Mouse (Mus musculus) midbrain, embryonic 12.5 days (tissue): ENCODE measurements around the gene Shbg. TPM values are rescaled to one million over a fixed set of nuclear protein-coding genes. Genes with fewer than 3 reads are reported as not detected.
A peak's percentile ranks its signal among the peaks of the same experiment; 100 is the strongest.

Experiments used
- ATAC-seq: fragments of 200-750 bp; cut with Nextera tagmentation; 2 replicates; pipeline ENCODE4 v1.8.0; 2017; ENCODE audit warnings: low read depth, moderate TSS enrichment, moderate library complexity; ENCODE audit not compliant: low FRiP score
- H3K27ac ChIP-seq: fragments of 300-500 bp; sonication (generic); replicated peaks from 2 replicates; pipeline ENCODE4 v1.5.1; 2016; ENCODE audit warnings: mild to moderate bottlenecking
- H3K27me3 ChIP-seq: fragments of 300-500 bp; sonication (generic); 2 replicates; pipeline ENCODE4 v1.6.1; 2016; ENCODE audit warnings: mild to moderate bottlenecking
- H3K36me3 ChIP-seq: fragments of 300-500 bp; sonication (generic); 2 replicates; pipeline ENCODE4 v1.6.1; 2016
- H3K4me1 ChIP-seq: fragments of 300-500 bp; sonication (generic); 2 replicates; pipeline ENCODE4 v1.6.1; 2016
- H3K4me2 ChIP-seq: fragments of 300-500 bp; sonication (generic); replicated peaks from 2 replicates; pipeline ENCODE4 v1.6.1; 2016; ENCODE audit warnings: mild to moderate bottlenecking, moderate library complexity
- H3K4me3 ChIP-seq: fragments of 300-500 bp; sonication (generic); 2 replicates; pipeline ENCODE4 v1.5.1; 2016; ENCODE audit warnings: mild to moderate bottlenecking
- H3K9ac ChIP-seq: fragments of 300-500 bp; sonication (generic); replicated peaks from 2 replicates; pipeline ENCODE4 v1.6.1; 2016; ENCODE audit warnings: mild to moderate bottlenecking, moderate library complexity
- H3K9me3 ChIP-seq: fragments of 300-500 bp; sonication (generic); 2 replicates; pipeline ENCODE4 v1.6.1; 2016; ENCODE audit warnings: mild to moderate bottlenecking
- WGBS: fragments of 180-500 bp; shearing (Covaris S2); methylation state at CpG from one replicate; pipeline ENCODE4 v1.1.7; 2016; 5-methylcytosine and 5-hydroxymethylcytosine counted together
- polyA plus RNA-seq: library from polyadenylated mRNA; unstranded; fragments of >200 nt; fragmentation: Nextera tagmentation; extraction: Ambion mirVana; gene quantifications from 2 replicates; pipeline ENCODE4 v1.2.1, GENCODE M21; 2016

The Shbg gene
- polyA plus RNA-seq, 1 experiment from 2014 or later, result not detected

GRCm38 (mm10) chr11:69606491-69606795 lies 11.3 kb downstream of the Shbg start:
- Histone ChIP-seq H3K27me3 (peaks cover 14% of the 10 kb centered on the region), H3K9ac (no peak overlapping the region), H3K27ac (no peak overlapping the region), H3K9me3 (no peaks in the 10 kb centered on the region), H3K36me3 (no peaks in the 10 kb centered on the region), H3K4me3 (peak overlapping the region; percentile 66), H3K4me2 (peak overlapping the region; percentile 100), H3K4me1 (peaks cover 13% of the 10 kb centered on the region)
- ATAC-seq, result 0 out of 2 replicates have a peak, but pooled peaks have one; percentile 21
- 74% methylated on average over 2 of the region's 2 CpGs for WGBS

- Histone ChIP-seq H3K4me3 (peak within 1 kb of the TSS; percentile 66), H3K4me1 (peaks cover 14% of the 10 kb centered on the region), H3K9ac (peak within 1 kb of the TSS; percentile 73), H3K27ac (peak within 1 kb of the TSS; percentile 49), H3K9me3 (no peaks in the 10 kb centered on the region), H3K36me3 (no peaks in the 10 kb centered on the region), H3K4me2 (peak within 1 kb of the TSS; percentile 100), H3K27me3 (peaks cover 14% of the 10 kb centered on the region)
- 3% methylated on average over 30 of the region's 32 CpGs for WGBS
- peak; percentile 83 for ATAC-seq
Measured at GRCm38 (mm10) chr11:69605726-69606490, 11.8 kb downstream of the Shbg start, which contains the start of gene Atp1b2. Atp1b2 (minus strand) TSS chr11:69605942.

- Histone ChIP-seq H3K4me1 (peaks cover 23% of the 10 kb centered on the region), H3K4me2 (peak overlapping the region; percentile 100), H3K27ac (peak overlapping the region; percentile 49), H3K27me3 (peaks cover 14% of the 10 kb centered on the region), H3K9me3 (no peaks in the 10 kb centered on the region), H3K4me3 (peak overlapping the region; percentile 66), H3K9ac (peak overlapping the region; percentile 73), H3K36me3 (no peaks in the 10 kb centered on the region)
- WGBS, result under 1% methylated on average over 70 of the region's 73 CpGs
- ATAC-seq, result peak; percentile 34; the same call in 1 of the 2 replicates
Measured at GRCm38 (mm10) chr11:69604795-69605664, 12.7 kb downstream of the Shbg start.

GRCm38 (mm10) chr11:69604347-69604746 lies 13.4 kb downstream of the Shbg start:
- Histone ChIP-seq H3K4me1 (peaks cover 29% of the 10 kb centered on the region), H3K9me3 (no peaks in the 10 kb centered on the region), H3K9ac (peak overlapping the region; percentile 73), H3K27ac (no peak overlapping the region; the same call in 1 of the 2 replicates), H3K4me3 (peak overlapping the region; percentile 66), H3K4me2 (peak overlapping the region; percentile 100), H3K27me3 (peaks cover 14% of the 10 kb centered on the region), H3K36me3 (no peaks in the 10 kb centered on the region)
- no peak for ATAC-seq
- WGBS, result 63% methylated on average over 3 of the region's 3 CpGs

GRCm38 (mm10) chr11:69603516-69603915 lies 14.2 kb downstream of the Shbg start:
- peaks cover 30% of the 10 kb centered on the region for H3K4me1 ChIP-seq
- H3K36me3 ChIP-seq, result no peaks in the 10 kb centered on the region
- no peak for ATAC-seq
- WGBS, result 86% methylated on average over 8 of the region's 8 CpGs
- peaks cover 10% of the 10 kb centered on the region for H3K27me3 ChIP-seq
- H3K27ac ChIP-seq, result no peak overlapping the region
- no peak overlapping the region for H3K4me3 ChIP-seq
- H3K9me3 ChIP-seq, result no peaks in the 10 kb centered on the region
- peak overlapping the region; percentile 100; the same call in 1 of the 2 replicates for H3K4me2 ChIP-seq
- no peak overlapping the region for H3K9ac ChIP-seq

GRCm38 (mm10) chr11:69601768-69602167 lies 15.9 kb downstream of the Shbg start:
- WGBS, result 86% methylated on average over 3 of the region's 3 CpGs
- Histone ChIP-seq H3K4me1 (peaks cover 30% of the 10 kb centered on the region), H3K36me3 (no peaks in the 10 kb centered on the region)

GRCm38 (mm10) chr11:69600098-69600497 lies 17.6 kb downstream of the Shbg start:
- H3K27ac ChIP-seq, result peak overlapping the region; percentile 36
- peak overlapping the region; percentile 29 for H3K4me2 ChIP-seq
- H3K27me3 ChIP-seq, result peaks cover 10% of the 10 kb centered on the region
- ATAC-seq, result no peak
- H3K4me1 ChIP-seq, result peaks cover 26% of the 10 kb centered on the region
- no peak overlapping the region for H3K4me3 ChIP-seq
- H3K36me3 ChIP-seq, result no peaks in the 10 kb centered on the region
- 2% methylated on average over 6 of the region's 6 CpGs for WGBS
- no peak overlapping the region for H3K9ac ChIP-seq
- H3K9me3 ChIP-seq, result no peaks in the 10 kb centered on the region

More at GRCm38 (mm10) chr11:69601768-69602167, 15.9 kb downstream of the Shbg start:
- ATAC-seq, result no peak
- Histone ChIP-seq H3K27ac (no peak overlapping the region), H3K4me2 (no peak overlapping the region), H3K27me3 (peaks cover 10% of the 10 kb centered on the region), H3K9me3 (no peaks in the 10 kb centered on the region), H3K4me3 (no peak overlapping the region), H3K9ac (no peak overlapping the region)

GRCm38 (mm10) chr11:69599436-69599835 lies 18.3 kb downstream of the Shbg start:
- no peak for ATAC-seq
- Histone ChIP-seq H3K4me3 (no peak overlapping the region), H3K4me2 (no peak overlapping the region), H3K27me3 (peaks cover 10% of the 10 kb centered on the region), H3K9ac (no peak overlapping the region), H3K27ac (no peak overlapping the region), H3K9me3 (no peaks in the 10 kb centered on the region), H3K36me3 (no peaks in the 10 kb centered on the region), H3K4me1 (peaks cover 20% of the 10 kb centered on the region)
- 5% methylated on average over 9 of the region's 9 CpGs for WGBS

GRCm38 (mm10) chr11:69594853-69595252 lies 22.9 kb downstream of the Shbg start:
- H3K27ac ChIP-seq, result no peak overlapping the region
- H3K9me3 ChIP-seq, result no peaks in the 10 kb centered on the region
- no peak for ATAC-seq
- WGBS, result 98% methylated on average over 6 of the region's 6 CpGs
- no peak overlapping the region for H3K9ac ChIP-seq
- no peaks in the 10 kb centered on the region for H3K27me3 ChIP-seq
- H3K36me3 ChIP-seq, result peaks cover 29% of the 10 kb centered on the region
- peaks cover 6% of the 10 kb centered on the region for H3K4me1 ChIP-seq
- H3K4me2 ChIP-seq, result no peak overlapping the region
- no peak overlapping the region for H3K4me3 ChIP-seq

GRCm38 (mm10) chr11:69592799-69593198 lies 24.9 kb downstream of the Shbg start:
- 88% methylated on average over 4 of the region's 4 CpGs for WGBS
- no peaks in the 10 kb centered on the region for H3K9me3 ChIP-seq
- H3K27me3 ChIP-seq, result no peaks in the 10 kb centered on the region
- H3K27ac ChIP-seq, result no peak overlapping the region
- ATAC-seq, result no peak
- H3K4me1 ChIP-seq, result no peaks in the 10 kb centered on the region
- H3K4me3 ChIP-seq, result no peak overlapping the region
- H3K36me3 ChIP-seq, result peaks cover 49% of the 10 kb centered on the region
- no peak overlapping the region for H3K9ac ChIP-seq
- no peak overlapping the region for H3K4me2 ChIP-seq

- ATAC-seq, result no peak
- no peak overlapping the region for H3K4me2 ChIP-seq
- H3K9ac ChIP-seq, result no peak overlapping the region
- H3K36me3 ChIP-seq, result peaks cover 56% of the 10 kb centered on the region
- no peaks in the 10 kb centered on the region for H3K4me1 ChIP-seq
- 0 out of 2 replicates have a peak overlapping the region, but pooled peaks have one; percentile 35 for H3K27ac ChIP-seq
- WGBS, result 73% methylated on average over 7 of the region's 7 CpGs
- H3K27me3 ChIP-seq, result no peaks in the 10 kb centered on the region
- H3K4me3 ChIP-seq, result no peak overlapping the region
- no peaks in the 10 kb centered on the region for H3K9me3 ChIP-seq
Measured at GRCm38 (mm10) chr11:69591899-69592637, 25.6 kb downstream of the Shbg start.
